Mouse (Mus musculus): ENCODE data around the gene Timm8a2. TPM values are rescaled to one million over a fixed set of nuclear protein-coding genes. Genes with fewer than 3 reads are reported as not detected.

Gene Timm8a2
- polyA plus RNA-seq, 1 experiment from 2014 or later: not detected

DNA sequence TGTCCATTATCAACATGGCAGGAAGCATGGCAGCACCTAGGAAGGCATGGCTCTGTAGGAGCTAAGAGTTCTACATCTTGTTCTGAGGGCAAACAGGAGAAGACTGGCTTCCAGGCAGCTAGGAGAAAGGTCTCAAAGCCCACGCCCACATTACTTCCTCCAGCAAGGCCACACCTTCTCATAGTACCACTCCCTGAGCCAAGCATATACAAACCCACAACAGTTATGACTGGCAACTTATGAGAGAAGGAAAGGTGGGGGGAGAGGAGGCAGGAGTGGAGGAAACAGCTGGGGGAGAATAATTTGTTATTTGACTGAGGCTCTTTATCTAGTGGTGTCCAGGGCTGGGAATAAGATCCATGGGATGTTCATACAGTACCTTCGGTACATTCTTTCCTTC, 1.4 kb downstream of the Timm8a2 start:
- WGBS: 94% methylated on average over 2 of the region's 2 CpGs
- no peak overlapping the region for H3K9ac ChIP-seq (replicated peaks; ENCODE audit: low read depth, low read length)

DNA sequence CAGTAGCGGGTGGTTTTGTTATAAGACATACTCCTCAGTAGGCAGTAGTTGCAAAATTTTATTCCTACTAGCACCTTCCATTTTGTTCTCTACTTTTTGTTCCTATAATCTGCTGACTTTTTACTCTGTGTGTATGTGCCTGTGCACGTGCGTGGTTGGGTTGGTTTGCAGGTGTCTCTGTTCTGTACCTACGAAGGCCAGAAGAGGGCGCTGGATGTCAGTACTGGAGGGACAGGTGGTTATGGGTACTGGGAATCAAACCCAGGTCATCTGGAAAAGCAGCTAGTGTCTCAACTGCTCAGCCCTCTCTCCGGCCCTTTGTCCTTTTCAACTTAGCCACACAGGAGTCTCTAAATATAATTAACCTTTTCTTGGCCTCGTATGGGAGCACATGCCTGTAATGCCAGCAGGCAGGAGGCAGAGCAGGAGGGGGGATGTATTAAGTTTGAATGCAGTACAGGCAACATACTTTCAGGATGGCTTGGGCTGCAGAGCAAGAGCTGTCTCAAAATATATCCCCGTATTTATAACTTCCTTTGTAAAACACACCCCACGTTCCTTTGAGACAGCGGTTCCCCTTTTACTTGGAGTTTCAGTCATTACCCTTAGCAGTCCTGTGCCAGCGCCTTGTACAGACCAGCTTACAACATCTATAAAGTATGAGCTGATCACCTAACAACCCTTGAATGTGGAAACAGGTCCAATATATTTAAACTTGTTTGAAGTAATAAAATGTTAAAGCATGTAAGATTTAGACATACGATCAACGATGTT, 4.6 kb downstream of the Timm8a2 start:
- H3K4me2 ChIP-seq (ENCODE audit: low read depth, low read length): no peak overlapping the region
- no peak overlapping the region for H3K4me3 ChIP-seq (ENCODE audit: low read depth, low read length)
- H3K4me1 ChIP-seq (ENCODE audit: control insufficient read depth, insufficient read depth, low read length): no peaks in the 10 kb centered on the region
- H3K9me3 ChIP-seq (ENCODE audit: control insufficient read depth, low read length): no peaks in the 10 kb centered on the region
- H3K9ac ChIP-seq (replicated peaks; ENCODE audit: low read depth, low read length): no peak overlapping the region
- WGBS: 91% methylated on average over 13 of the region's 13 CpGs
- no peaks in the 10 kb centered on the region for H3K36me3 ChIP-seq (ENCODE audit: control insufficient read depth, insufficient read depth, low read length)
- no peaks in the 10 kb centered on the region for H3K27me3 ChIP-seq (ENCODE audit: control insufficient read depth, insufficient read depth, low read length)
- no peak for ATAC-seq (ENCODE audit: low read depth)
- H3K27ac ChIP-seq (ENCODE audit: low read depth, low read length): no peak overlapping the region

More for the DNA sequence above, 1.4 kb downstream of the Timm8a2 start:
- H3K4me2 ChIP-seq (ENCODE audit: low read depth, low read length): no peak overlapping the region
- no peaks in the 10 kb centered on the region for H3K9me3 ChIP-seq (ENCODE audit: control insufficient read depth, low read length)
- H3K27me3 ChIP-seq (ENCODE audit: control insufficient read depth, insufficient read depth, low read length): no peaks in the 10 kb centered on the region
- H3K4me1 ChIP-seq (ENCODE audit: control insufficient read depth, insufficient read depth, low read length): no peaks in the 10 kb centered on the region
- no peaks in the 10 kb centered on the region for H3K36me3 ChIP-seq (ENCODE audit: control insufficient read depth, insufficient read depth, low read length)
- no peak for ATAC-seq (ENCODE audit: low read depth)
- H3K4me3 ChIP-seq (ENCODE audit: low read depth, low read length): no peak overlapping the region
- no peak overlapping the region for H3K27ac ChIP-seq (ENCODE audit: low read depth, low read length)

DNA sequence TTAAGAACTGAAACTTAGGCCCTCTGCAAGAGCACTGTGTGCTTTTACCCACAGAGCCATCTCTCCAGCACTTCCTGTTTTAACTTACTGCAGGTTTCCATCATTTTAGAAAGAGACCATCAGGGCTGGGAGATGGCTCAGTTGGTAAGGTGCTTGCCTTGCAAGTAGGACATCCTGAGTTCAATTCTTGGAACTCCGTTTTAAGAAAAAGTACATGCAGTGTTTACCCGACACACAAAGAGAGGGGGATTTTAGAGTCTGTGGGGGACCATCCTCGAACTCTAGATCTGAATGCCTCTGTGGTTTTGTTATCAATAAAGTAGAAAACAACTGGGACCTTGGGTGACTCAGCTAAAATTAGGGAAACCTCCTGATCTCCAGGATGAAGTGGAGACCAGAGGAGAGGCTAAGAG, 6.9 kb downstream of the Timm8a2 start:
- Histone ChIP-seq H3K9me3 (ENCODE audit: control insufficient read depth, low read length) (no peaks in the 10 kb centered on the region), H3K36me3 (ENCODE audit: control insufficient read depth, insufficient read depth, low read length) (no peaks in the 10 kb centered on the region), H3K4me2 (ENCODE audit: low read depth, low read length) (no peak overlapping the region), H3K9ac (replicated peaks; ENCODE audit: low read depth, low read length) (no peak overlapping the region), H3K27me3 (ENCODE audit: control insufficient read depth, insufficient read depth, low read length) (no peaks in the 10 kb centered on the region), H3K27ac (ENCODE audit: low read depth, low read length) (no peak overlapping the region), H3K4me3 (ENCODE audit: low read depth, low read length) (no peak overlapping the region), H3K4me1 (ENCODE audit: control insufficient read depth, insufficient read depth, low read length) (no peaks in the 10 kb centered on the region)
- WGBS: 89% methylated on average over 3 of the region's 3 CpGs
- ATAC-seq (ENCODE audit: low read depth): no peak

DNA sequence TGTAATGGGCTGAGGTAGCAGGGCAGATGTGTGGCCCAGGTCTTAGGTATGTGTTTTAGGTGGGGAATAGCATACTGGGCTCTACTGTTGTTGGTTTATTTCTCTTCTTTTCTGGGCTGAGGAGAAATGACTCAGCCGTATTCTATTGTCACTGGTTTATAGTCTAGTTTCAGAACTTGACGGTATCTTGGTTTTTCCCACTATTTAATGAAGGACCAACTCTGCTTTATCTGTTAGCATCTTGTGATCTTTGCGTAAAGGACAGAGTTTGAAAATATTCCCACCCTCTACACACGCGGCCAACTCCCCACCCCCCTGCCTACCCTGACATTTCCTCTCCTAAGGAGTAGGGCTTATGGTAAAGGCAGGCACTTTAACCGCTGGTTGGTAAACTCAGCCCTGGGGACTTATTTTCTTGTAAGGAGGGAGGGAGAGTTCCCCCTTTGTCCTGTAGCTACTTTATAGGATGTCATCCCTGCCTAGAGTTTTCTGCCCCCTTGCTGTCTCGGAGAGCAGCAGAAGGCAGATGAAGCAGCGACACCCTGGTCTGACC, 7.7 kb downstream of the Timm8a2 start:
- no peaks in the 10 kb centered on the region for H3K4me1 ChIP-seq (ENCODE audit: control insufficient read depth, insufficient read depth, low read length)
- no peak overlapping the region for H3K9ac ChIP-seq (replicated peaks; ENCODE audit: low read depth, low read length)
- WGBS: 82% methylated on average over 8 of the region's 8 CpGs
- ATAC-seq (ENCODE audit: low read depth): no peak
- no peaks in the 10 kb centered on the region for H3K27me3 ChIP-seq (ENCODE audit: control insufficient read depth, insufficient read depth, low read length)
- H3K4me2 ChIP-seq (ENCODE audit: low read depth, low read length): no peak overlapping the region
- no peak overlapping the region for H3K27ac ChIP-seq (ENCODE audit: low read depth, low read length)
- H3K36me3 ChIP-seq (ENCODE audit: control insufficient read depth, insufficient read depth, low read length): no peaks in the 10 kb centered on the region
- H3K9me3 ChIP-seq (ENCODE audit: control insufficient read depth, low read length): no peaks in the 10 kb centered on the region
- H3K4me3 ChIP-seq (ENCODE audit: low read depth, low read length): no peak overlapping the region

DNA sequence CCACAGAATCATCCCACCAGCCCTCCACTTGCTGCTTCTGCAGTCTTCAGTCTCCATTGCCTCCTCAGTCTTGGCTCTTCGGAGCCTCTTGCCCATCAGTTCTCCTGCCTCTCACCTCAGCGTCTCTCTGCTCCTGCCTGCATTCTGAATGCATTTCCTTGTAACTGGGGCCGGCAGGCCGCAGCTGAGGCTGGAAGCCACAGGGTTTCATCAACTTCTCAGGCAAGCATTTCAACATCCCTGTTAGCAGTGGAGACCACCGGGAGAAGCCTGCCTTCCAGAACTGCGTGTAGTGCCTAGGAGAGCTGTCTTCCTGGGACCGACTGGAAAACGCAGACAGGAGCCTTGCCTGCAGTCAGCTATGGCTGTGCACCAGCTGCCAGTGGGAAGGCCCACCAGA, 13.3 kb downstream of the Timm8a2 start:
- Histone ChIP-seq H3K9ac (replicated peaks; ENCODE audit: low read depth, low read length) (no peak overlapping the region), H3K36me3 (ENCODE audit: control insufficient read depth, insufficient read depth, low read length) (no peaks in the 10 kb centered on the region), H3K4me3 (ENCODE audit: low read depth, low read length) (no peak overlapping the region), H3K4me1 (ENCODE audit: control insufficient read depth, insufficient read depth, low read length) (no peaks in the 10 kb centered on the region), H3K4me2 (ENCODE audit: low read depth, low read length) (no peak overlapping the region), H3K27ac (ENCODE audit: low read depth, low read length) (no peak overlapping the region), H3K9me3 (ENCODE audit: control insufficient read depth, low read length) (no peaks in the 10 kb centered on the region), H3K27me3 (ENCODE audit: control insufficient read depth, insufficient read depth, low read length) (no peaks in the 10 kb centered on the region)
- ATAC-seq (ENCODE audit: low read depth): no peak
- WGBS: 94% methylated on average over 8 of the region's 8 CpGs

DNA sequence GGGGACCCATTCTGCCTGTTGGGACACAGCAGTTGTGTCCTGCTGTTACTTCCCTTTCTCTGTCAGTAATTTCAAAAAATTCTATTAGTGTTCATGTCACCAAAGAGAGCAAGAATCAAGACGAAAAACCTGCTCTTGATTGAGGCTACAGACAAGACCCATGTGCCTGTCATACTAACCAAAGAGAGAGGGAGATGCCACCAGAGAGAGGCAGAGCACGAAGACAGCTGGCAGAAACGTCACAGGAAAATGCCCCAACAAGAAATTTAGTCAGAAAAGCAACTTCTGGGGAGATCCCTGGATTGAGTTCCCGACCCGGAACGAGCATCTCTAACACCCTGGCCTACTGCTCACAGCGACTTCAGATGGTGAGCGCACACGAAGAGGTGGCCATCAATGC, 14.3 kb downstream of the Timm8a2 start:
- Histone ChIP-seq H3K9ac (replicated peaks; ENCODE audit: low read depth, low read length) (no peak overlapping the region), H3K4me1 (ENCODE audit: control insufficient read depth, insufficient read depth, low read length) (no peaks in the 10 kb centered on the region), H3K4me2 (ENCODE audit: low read depth, low read length) (no peak overlapping the region), H3K9me3 (ENCODE audit: control insufficient read depth, low read length) (no peaks in the 10 kb centered on the region), H3K27me3 (ENCODE audit: control insufficient read depth, insufficient read depth, low read length) (no peaks in the 10 kb centered on the region), H3K27ac (ENCODE audit: low read depth, low read length) (no peak overlapping the region), H3K4me3 (ENCODE audit: low read depth, low read length) (no peak overlapping the region), H3K36me3 (ENCODE audit: control insufficient read depth, insufficient read depth, low read length) (no peaks in the 10 kb centered on the region)
- no peak for ATAC-seq (ENCODE audit: low read depth)
- 88% methylated on average over 9 of the region's 9 CpGs for WGBS

DNA sequence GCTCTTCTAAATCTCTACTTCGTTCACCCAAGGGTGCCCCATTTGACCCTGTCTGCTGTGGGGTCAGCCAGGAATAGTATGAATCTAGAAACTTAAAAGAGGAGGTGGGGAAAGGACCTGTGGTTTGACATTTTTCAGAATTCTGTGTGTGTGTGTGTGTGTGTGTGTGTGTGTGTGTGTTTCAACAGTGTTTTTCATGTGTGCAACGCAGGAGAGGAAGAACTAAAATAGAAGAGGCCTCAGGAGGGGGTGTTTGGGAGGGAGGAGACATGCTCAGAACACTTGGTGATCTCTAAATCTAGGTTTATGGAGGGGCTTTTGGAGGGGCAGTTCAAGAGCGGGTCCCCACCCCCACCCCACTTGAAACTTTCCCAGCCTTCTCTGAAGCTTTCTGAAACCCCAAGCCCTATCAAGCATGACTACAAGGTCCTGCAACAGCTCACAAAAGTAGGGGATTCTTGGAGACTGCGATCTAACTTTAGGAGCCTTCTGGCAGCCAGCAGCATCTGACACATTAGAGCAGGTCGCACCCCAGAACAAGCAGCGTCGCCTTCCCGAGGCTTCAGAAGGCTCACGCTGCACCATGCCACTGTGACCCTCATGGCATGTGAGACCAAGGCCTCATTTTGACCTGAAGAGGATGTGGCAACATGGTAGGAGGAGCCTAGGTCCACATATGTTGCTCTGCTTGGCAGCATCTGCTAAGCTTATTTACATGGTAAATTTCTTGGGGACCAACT, 18.6 kb downstream of the Timm8a2 start:
- Histone ChIP-seq H3K4me1 (ENCODE audit: control insufficient read depth, insufficient read depth, low read length) (no peaks in the 10 kb centered on the region), H3K27ac (ENCODE audit: low read depth, low read length) (no peak overlapping the region), H3K9ac (replicated peaks; ENCODE audit: low read depth, low read length) (no peak overlapping the region), H3K4me2 (ENCODE audit: low read depth, low read length) (no peak overlapping the region), H3K9me3 (ENCODE audit: control insufficient read depth, low read length) (no peaks in the 10 kb centered on the region), H3K36me3 (ENCODE audit: control insufficient read depth, insufficient read depth, low read length) (no peaks in the 10 kb centered on the region), H3K27me3 (ENCODE audit: control insufficient read depth, insufficient read depth, low read length) (no peaks in the 10 kb centered on the region), H3K4me3 (ENCODE audit: low read depth, low read length) (no peak overlapping the region)
- 90% methylated on average over 9 of the region's 9 CpGs for WGBS
- ATAC-seq (ENCODE audit: low read depth): no peak

DNA sequence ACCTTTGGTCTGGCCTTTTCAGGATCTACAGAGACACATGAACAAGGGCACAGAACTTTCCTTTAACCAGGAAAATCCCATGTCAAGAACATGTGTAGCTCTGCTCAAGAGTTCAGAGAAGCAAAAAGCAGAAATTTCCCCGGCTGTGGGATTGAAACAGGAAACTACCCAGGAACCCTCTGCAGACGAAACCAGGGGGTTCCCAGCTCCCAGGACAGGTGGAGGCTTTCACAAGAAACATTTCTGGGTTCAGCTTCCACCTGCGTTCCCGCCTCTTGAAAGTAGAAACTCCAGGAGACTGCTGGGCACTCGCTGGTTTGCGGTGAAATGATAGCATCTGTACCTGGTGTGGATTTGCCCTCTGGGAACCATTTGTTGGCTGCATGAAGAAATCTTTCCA, 22.4 kb downstream of the Timm8a2 start:
- Histone ChIP-seq H3K27ac (ENCODE audit: low read depth, low read length) (no peak overlapping the region), H3K36me3 (ENCODE audit: control insufficient read depth, insufficient read depth, low read length) (no peaks in the 10 kb centered on the region), H3K4me1 (ENCODE audit: control insufficient read depth, insufficient read depth, low read length) (no peaks in the 10 kb centered on the region), H3K27me3 (ENCODE audit: control insufficient read depth, insufficient read depth, low read length) (no peaks in the 10 kb centered on the region), H3K4me2 (ENCODE audit: low read depth, low read length) (no peak overlapping the region), H3K9ac (replicated peaks; ENCODE audit: low read depth, low read length) (no peak overlapping the region), H3K4me3 (ENCODE audit: low read depth, low read length) (no peak overlapping the region), H3K9me3 (ENCODE audit: control insufficient read depth, low read length) (no peaks in the 10 kb centered on the region)
- WGBS: 83% methylated on average over 6 of the region's 6 CpGs
- ATAC-seq (ENCODE audit: low read depth): no peak

DNA sequence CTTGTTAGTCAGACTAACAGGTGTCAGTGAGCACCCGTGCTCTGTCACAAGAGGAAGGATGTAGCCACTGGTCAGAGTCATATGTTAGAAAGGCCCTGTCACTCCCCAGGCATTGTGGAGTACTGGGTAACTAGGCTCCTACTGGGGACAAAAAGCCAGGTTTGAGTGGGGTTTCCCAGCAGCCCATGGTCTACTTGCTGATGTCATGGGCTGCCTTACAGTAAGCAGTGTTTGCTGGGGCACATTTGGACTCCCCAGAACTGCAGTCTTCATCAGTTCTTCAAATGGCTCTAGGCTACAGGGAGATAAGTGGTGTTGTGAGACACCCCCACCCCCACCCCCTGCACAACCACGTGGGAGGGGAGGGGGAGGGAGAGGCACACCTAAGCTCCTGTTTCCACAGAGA, 23.5 kb downstream of the Timm8a2 start:
- Histone ChIP-seq H3K27me3 (ENCODE audit: control insufficient read depth, insufficient read depth, low read length) (no peaks in the 10 kb centered on the region), H3K4me2 (ENCODE audit: low read depth, low read length) (no peak overlapping the region), H3K9me3 (ENCODE audit: control insufficient read depth, low read length) (no peaks in the 10 kb centered on the region), H3K36me3 (ENCODE audit: control insufficient read depth, insufficient read depth, low read length) (no peaks in the 10 kb centered on the region), H3K9ac (replicated peaks; ENCODE audit: low read depth, low read length) (no peak overlapping the region), H3K4me3 (ENCODE audit: low read depth, low read length) (no peak overlapping the region), H3K4me1 (ENCODE audit: control insufficient read depth, insufficient read depth, low read length) (no peaks in the 10 kb centered on the region), H3K27ac (ENCODE audit: low read depth, low read length) (no peak overlapping the region)
- ATAC-seq (ENCODE audit: low read depth): no peak
- WGBS: 40% methylated on average over 2 of the region's 2 CpGs
